Mouse (Mus musculus) thymus, adult 2 months (tissue): ENCODE results near the gene Samd10. TPM values are rescaled to one million over a fixed set of nuclear protein-coding genes. Genes with fewer than 3 reads are reported as not detected.

ENCODE experiments used
- DNase-seq: peaks from one replicate; pipeline ENCODE4 v3.0.0; 2021
- H3K27ac ChIP-seq: fragments of 200-500 bp; 2 replicates; pipeline ENCODE4 v1.5.1; 2012; ENCODE audit warnings: low read length, control low read depth; ENCODE audit not compliant: control insufficient read depth, insufficient read depth
- H3K27me3 ChIP-seq: fragments of 200-500 bp; 2 replicates; pipeline ENCODE4 v1.6.1; 2012; ENCODE audit warnings: mild to moderate bottlenecking, low read length, moderate library complexity, mixed read lengths; ENCODE audit not compliant: control insufficient read depth, insufficient read depth
- H3K36me3 ChIP-seq: fragments of 200-500 bp; 2 replicates; pipeline ENCODE4 v1.6.1; 2012; ENCODE audit warnings: mild to moderate bottlenecking, low read length, moderate library complexity; ENCODE audit not compliant: control insufficient read depth, insufficient read depth
- H3K4me1 ChIP-seq: fragments of 200-500 bp; replicated peaks from 2 replicates; pipeline ENCODE4 v1.6.1; 2012; ENCODE audit warnings: low read length; ENCODE audit not compliant: control insufficient read depth, insufficient read depth
- H3K4me3 ChIP-seq: fragments of 200-500 bp; 2 replicates; pipeline ENCODE4 v1.5.1; 2012; ENCODE audit warnings: mild to moderate bottlenecking, low read length, control low read depth, moderate library complexity; ENCODE audit not compliant: control insufficient read depth, insufficient read depth
- CTCF ChIP-seq: fragments of 200-500 bp; IDR thresholded peaks from 2 replicates; pipeline ENCODE4 v1.5.1; 2012; ENCODE audit warnings: mild to moderate bottlenecking, control low read depth, low read length, moderate library complexity, borderline replicate concordance; ENCODE audit not compliant: control insufficient read depth, poor library complexity, insufficient read depth; ENCODE audit errors: extremely low read depth
- POLR2A ChIP-seq: fragments of 200-500 bp; IDR thresholded peaks from 2 replicates; pipeline ENCODE4 v1.6.1; 2012; ENCODE audit warnings: mild to moderate bottlenecking, low read length, control low read depth, moderate library complexity; ENCODE audit not compliant: control insufficient read depth, poor library complexity, insufficient read depth; ENCODE audit errors: extremely low read depth
- WGBS: fragments of 180-500 bp; shearing (Covaris S2); methylation state at CpG from one replicate; pipeline ENCODE4 v1.1.7; 2018; 5-methylcytosine and 5-hydroxymethylcytosine counted together
- polyA plus RNA-seq: library from polyadenylated mRNA; depleted of rRNA; stranded (reverse); fragments of >200 nt; gene quantifications from 2 replicates; pipeline ENCODE4 v1.2.3, GENCODE M21; 2012

The Samd10 gene
- polyA plus RNA-seq, 1 experiment = 29.0 TPM

DNA sequence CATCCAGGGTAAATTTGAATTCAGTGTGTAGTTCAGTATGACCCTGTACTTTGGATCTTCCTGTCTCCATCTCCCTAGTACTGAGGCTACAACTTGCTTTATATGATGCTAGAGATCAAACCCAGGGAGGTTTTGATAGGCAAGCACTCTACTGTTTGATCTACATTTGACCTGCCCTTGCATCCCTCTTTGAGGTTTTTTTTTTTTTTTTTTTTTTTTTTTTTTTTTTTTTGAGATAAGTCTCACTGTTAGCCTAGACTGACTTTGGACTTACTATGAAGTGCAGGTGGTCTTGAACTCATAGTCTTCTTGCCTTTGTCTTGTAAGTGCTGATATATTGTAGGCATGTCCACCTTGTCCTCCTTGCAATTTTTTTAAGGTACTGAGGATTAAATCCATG is 29.5 kb upstream of the Samd10 start:
- Histone ChIP-seq H3K4me1 (peaks cover 2% of the 10 kb centered on the region; the same call in 1 of the 2 replicates), H3K27me3 (no peaks in the 10 kb centered on the region), H3K36me3 (peaks cover 30% of the 10 kb centered on the region), H3K27ac (no peak overlapping the region), H3K4me3 (no peak overlapping the region)
- no peak for DNase-seq
- TF ChIP-seq POLR2A = no peak
- TF ChIP-seq CTCF = no peak

DNA sequence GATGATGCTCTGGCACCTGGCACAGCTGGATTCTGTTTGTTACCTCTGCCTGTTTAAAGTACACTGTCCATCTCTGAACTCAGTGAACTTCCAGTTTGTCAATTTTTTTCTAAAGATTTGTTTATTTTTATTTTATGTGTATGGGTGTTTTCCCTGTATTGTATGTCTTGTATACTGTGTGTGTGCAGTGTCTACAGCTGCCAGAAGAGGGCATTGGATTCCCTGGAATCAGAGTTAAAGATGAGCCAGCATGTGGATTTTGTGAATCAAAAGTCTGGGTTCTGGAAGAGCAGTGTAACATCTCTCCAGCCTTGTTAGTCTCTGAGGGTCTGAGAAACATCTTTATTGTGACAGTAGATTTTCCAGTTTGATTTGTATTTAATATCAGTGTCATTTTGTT is 24.4 kb upstream of the Samd10 start:
- H3K27me3 ChIP-seq = no peaks in the 10 kb centered on the region
- peaks cover 34% of the 10 kb centered on the region for H3K36me3 ChIP-seq
- H3K4me1 ChIP-seq = no peaks in the 10 kb centered on the region
- TF ChIP-seq POLR2A = no peak
- TF ChIP-seq CTCF = no peak
- no peak overlapping the region for H3K27ac ChIP-seq
- peak; percentile 17 for DNase-seq
- H3K4me3 ChIP-seq = no peak overlapping the region

DNA sequence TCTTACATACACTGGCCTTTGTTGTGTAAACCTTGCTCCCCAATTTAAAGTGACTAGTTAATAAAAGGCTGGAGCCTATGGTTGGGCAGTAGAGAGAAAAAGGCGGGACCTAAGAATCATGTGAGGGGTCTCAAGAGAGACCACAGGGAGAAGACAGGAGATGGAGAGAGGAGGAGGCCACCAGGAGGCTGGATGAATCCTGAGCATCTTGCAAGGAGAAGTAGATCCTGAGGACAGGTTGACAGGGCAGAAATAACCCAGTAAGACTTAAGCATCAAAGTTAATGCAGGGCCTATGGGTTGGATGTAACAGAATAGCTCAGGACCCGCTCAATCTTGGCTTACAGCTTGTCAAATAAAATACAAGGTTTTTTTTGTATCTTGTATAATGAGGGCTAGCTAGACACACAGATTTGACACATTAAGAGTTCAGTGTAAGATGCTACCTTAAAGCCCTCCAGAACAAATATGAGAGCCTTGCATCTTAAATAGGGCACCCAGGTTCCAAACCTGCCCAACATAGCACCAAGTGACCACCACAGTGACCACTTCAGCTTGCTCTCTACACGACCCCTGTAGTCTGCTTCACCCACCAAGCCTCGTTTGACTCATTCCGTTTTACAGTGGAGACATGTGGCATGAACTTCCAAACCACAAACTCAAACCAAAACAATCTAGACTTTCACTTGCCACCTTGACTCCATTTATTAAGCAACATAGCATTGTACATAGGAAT is 19.9 kb upstream of the Samd10 start:
- Histone ChIP-seq H3K4me3 (no peak overlapping the region), H3K27me3 (no peaks in the 10 kb centered on the region), H3K4me1 (no peaks in the 10 kb centered on the region), H3K27ac (no peak overlapping the region), H3K36me3 (peaks cover 40% of the 10 kb centered on the region)
- TF ChIP-seq CTCF = no peak
- TF ChIP-seq POLR2A = no peak
- WGBS = 87% methylated on average over 5 of the region's 5 CpGs
- DNase-seq = no peak

DNA sequence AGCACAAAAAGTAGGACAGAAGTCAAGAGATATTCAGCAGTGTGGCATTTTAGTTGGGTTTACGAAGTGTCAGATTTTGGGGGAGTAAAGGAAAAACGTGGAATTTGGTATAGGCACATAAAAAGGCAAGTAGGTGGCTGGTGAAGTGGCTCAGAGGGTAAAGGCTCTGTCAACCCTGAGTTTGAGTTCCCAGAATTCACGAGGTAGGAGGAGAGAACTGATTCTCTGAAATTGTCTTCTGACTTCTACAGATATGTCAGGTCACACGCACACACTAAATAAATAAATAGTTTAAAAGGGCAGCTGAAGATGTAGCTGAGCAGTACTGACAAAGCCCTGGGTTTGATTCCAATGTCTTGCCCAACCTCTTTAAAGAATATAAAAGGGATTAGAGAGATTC is 3.4 kb upstream of the Samd10 start:
- peaks cover 12% of the 10 kb centered on the region for H3K4me1 ChIP-seq
- H3K36me3 ChIP-seq = no peaks in the 10 kb centered on the region
- no peak overlapping the region for H3K27ac ChIP-seq
- 86% methylated on average over 4 of the region's 4 CpGs for WGBS
- no peak overlapping the region for H3K4me3 ChIP-seq
- TF ChIP-seq CTCF (no peak), POLR2A (no peak)
- no peaks in the 10 kb centered on the region for H3K27me3 ChIP-seq
- DNase-seq = no peak

DNA sequence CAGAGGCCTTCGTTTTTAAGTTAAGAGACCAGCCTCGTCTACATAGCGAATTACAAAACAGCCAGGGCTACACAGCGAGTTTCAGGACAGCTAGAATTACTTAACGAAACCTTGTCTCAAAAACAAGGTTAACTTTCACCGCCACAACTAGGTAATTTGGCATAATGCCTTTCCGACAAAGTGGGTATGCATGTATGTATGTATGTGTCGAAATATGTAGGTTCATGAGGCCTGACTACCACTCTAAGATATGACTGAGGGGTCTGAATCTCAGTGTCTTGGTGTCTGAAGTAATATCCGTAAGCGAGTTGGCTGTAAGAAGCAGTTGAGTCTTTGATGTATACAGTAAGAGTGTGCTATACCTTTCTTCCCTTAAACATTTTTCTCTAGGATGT is 2.7 kb upstream of the Samd10 start:
- no peaks in the 10 kb centered on the region for H3K36me3 ChIP-seq
- WGBS = 29% methylated on average over 10 of the region's 10 CpGs
- H3K4me3 ChIP-seq = peak overlapping the region; percentile 88

DNA sequence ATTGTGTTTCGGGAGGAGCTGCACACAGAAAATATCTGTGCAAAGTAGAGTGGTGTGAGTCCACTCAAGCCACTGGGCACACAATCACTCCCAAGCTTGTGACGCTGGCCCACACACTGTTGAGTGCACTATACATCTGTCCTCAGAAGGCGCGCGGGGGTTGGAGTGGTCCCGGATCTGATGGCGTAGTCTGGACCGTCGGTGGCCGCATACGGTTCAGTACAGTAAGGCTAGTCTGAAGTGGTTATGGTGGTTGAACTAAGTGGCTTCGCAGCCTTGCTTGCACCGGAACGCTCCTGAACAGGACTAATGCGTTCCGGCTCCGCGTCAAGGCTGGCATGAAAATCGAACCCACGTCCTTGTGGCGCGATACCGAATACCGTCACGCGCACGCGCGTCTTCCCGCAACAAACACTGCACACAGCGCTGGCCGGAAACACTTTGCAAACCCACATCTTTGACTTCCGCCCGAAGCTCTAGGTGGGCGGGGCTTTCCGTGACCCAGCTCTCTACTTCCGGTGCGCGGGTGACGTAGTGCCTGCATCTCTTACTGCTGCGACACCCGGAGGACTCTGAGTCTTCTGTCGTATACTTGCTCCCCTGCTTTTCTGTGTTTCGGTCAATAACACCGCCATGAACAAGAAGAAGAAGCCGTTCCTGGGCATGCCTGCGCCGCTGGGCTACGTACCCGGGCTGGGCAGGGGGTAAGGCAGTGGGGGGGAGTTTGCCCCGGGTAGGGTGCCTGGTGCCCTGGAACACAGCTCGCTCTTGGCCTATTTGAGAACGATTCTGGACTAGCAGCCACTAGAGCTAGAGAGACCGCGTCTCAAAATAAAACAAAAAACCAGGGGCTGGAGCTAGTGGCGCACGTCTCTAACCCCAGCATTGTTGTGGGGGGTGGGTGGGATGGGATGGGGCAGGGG is 2.1 kb upstream of the Samd10 start:
- Histone ChIP-seq H3K27me3 (no peaks in the 10 kb centered on the region), H3K27ac (peak overlapping the region; percentile 66), H3K36me3 (no peaks in the 10 kb centered on the region), H3K4me3 (peak overlapping the region; percentile 88), H3K4me1 (peaks cover 12% of the 10 kb centered on the region)
- peak; percentile 96 for DNase-seq
- TF ChIP-seq POLR2A = peak; percentile 64
- no peak for TF ChIP-seq CTCF
- WGBS = 1% methylated on average over 57 of the region's 57 CpGs

More for the DNA sequence above, 2.7 kb upstream of the Samd10 start:
- DNase-seq = no peak
- Histone ChIP-seq H3K27me3 (no peaks in the 10 kb centered on the region), H3K4me1 (peaks cover 12% of the 10 kb centered on the region), H3K27ac (no peak overlapping the region)
- TF ChIP-seq CTCF = no peak
- TF ChIP-seq POLR2A = no peak
